Comparison of ENCODE assay signal across 10 mouse cellular contexts in genomic region chr11:88474889-88475440, GRCm38 (mm10).
DNase-seq lines count a peak whose midpoint lies in the region; ATAC-seq and TF ChIP-seq lines count a peak whose summit lies in the region.
"Had no signal": no experiment of that assay in that cellular context is flagged by ENCODE, and none has a peak within 500 bp of the region (broad histone marks: within the 10 kb centered on the region; RNA-seq: fewer than 3 reads in every experiment).

No protein-coding gene starts in this region.

- peak; percentile 26 for ATAC-seq in forebrain, postnatal 0 days
- peak; percentile 58 for ATAC-seq in hindbrain, embryonic 15.5 days (ENCODE audit: low FRiP score, low read depth)
- ATAC-seq: intestine, postnatal 0 days had no signal

- H3K27ac ChIP-seq in forebrain, postnatal 0 days (ENCODE audit: low read depth, low read length), result no peak overlapping the region
- H3K27ac ChIP-seq in hindbrain, embryonic 15.5 days (replicated peaks), result peak overlapping the region; percentile 55

- peak; percentile 36 to 56 for DNase-seq in cerebellum, postnatal 25 days
- no peak for DNase-seq in cerebellum, adult 9-10 months
- DNase-seq in adipocyte (ENCODE audit: low spot score), result peak; percentile 11
- DNase-seq in forebrain, postnatal 0 days, result peak; percentile 50
- no peak for DNase-seq in right cerebral cortex, adult 18-20 months
- DNase-seq in spleen, adult 12 weeks (ENCODE audit: low spot score), result no peak
- no peak for DNase-seq in kidney, adult 9 months
- DNase-seq: cerebellum, adult 11-12 months had no signal

- no peaks in the 10 kb centered on the region for H3K27me3 ChIP-seq in forebrain, postnatal 0 days (ENCODE audit: insufficient read depth, low read length)
- H3K27me3 ChIP-seq in hindbrain, embryonic 15.5 days, result no peaks in the 10 kb centered on the region

- no peak for TF ChIP-seq CTCF in forebrain, postnatal 0 days (IDR thresholded peaks at IDR 0.05; ENCODE audit: low read depth)

- H3K36me3 ChIP-seq in forebrain, postnatal 0 days (ENCODE audit: insufficient read depth), result no peaks in the 10 kb centered on the region
- no peaks in the 10 kb centered on the region for H3K36me3 ChIP-seq in hindbrain, embryonic 15.5 days

- WGBS in forebrain, postnatal 0 days, result 39% methylated on average over 4 of the region's 4 CpGs
- 52% methylated on average over 4 of the region's 4 CpGs for whole genome bisulfite sequencing in hindbrain, embryonic 15.5 days

- no peak overlapping the region for H3K4me2 ChIP-seq in forebrain, postnatal 0 days (ENCODE audit: low read depth)
- no peak overlapping the region for H3K4me2 ChIP-seq in hindbrain, embryonic 15.5 days

- no peaks in the 10 kb centered on the region for H3K4me1 ChIP-seq in forebrain, postnatal 0 days (ENCODE audit: insufficient read depth)
- peaks cover 68% of the 10 kb centered on the region for H3K4me1 ChIP-seq in hindbrain, embryonic 15.5 days (replicated peaks)

- H3K9me3 ChIP-seq in forebrain, postnatal 0 days (ENCODE audit: low read length), result no peaks in the 10 kb centered on the region
- H3K9me3 ChIP-seq in hindbrain, embryonic 15.5 days, result no peaks in the 10 kb centered on the region

- H3K4me3 ChIP-seq in forebrain, postnatal 0 days (ENCODE audit: low read depth, low read length), result no peak overlapping the region
- no peak overlapping the region for H3K4me3 ChIP-seq in hindbrain, embryonic 15.5 days

- H3K9ac ChIP-seq in forebrain, postnatal 0 days, result no peak overlapping the region
- no peak overlapping the region for H3K9ac ChIP-seq in hindbrain, embryonic 15.5 days

Comparison
In these comparisons a context has a peak if more than half of its experiments do, and no peak if none do; other contexts are left out.
1. DNase-seq: peak in cerebellum, postnatal 25 days (2 of 2), adipocyte (single experiment) and forebrain, postnatal 0 days (single experiment); none in cerebellum, adult 9-10 months (single experiment), right cerebral cortex, adult 18-20 months (single experiment), spleen, adult 12 weeks (single experiment) and kidney, adult 9 months (single experiment).